Mouse (Mus musculus): ENCODE data around the gene Amh.

GRCm38 (mm10) chr10:80768365-80768764 is 36.7 kb upstream of the Amh start:
- TF ChIP-seq CTCF (IDR thresholded peaks at IDR 0.05; ENCODE audit: control insufficient read depth, insufficient read depth, insufficient replicate concordance, low read depth, low read length) (no peak), POLR2A (IDR thresholded peaks at IDR 0.05; ENCODE audit: control insufficient read depth, low read depth, low read length) (no peak)
